Mouse (Mus musculus): Measurements from ENCODE around the gene Sec14l2. TPM values are rescaled to one million over a fixed set of nuclear protein-coding genes. Genes with fewer than 3 reads are reported as not detected.
"Not testable (repeated sequence)": the region's sequence is repeated elsewhere in the genome, so short reads cannot be mapped to it uniquely, and the experiment has no call there.

The Sec14l2 gene
- polyA plus RNA-seq, 1 experiment: 0.42 TPM

- no peaks in the 10 kb centered on the region for H3K36me3 ChIP-seq (ENCODE audit: control insufficient read depth, insufficient read depth, low read length)
- TF ChIP-seq CTCF (IDR thresholded peaks at IDR 0.05; ENCODE audit: borderline replicate concordance, control insufficient read depth, extremely low read depth, insufficient read depth, low read length, poor library complexity) (no peak), POLR2A (IDR thresholded peaks at IDR 0.05; ENCODE audit: control insufficient read depth, extremely low read depth, insufficient read depth, low read length, poor library complexity) (no peak)
- no peak overlapping the region for H3K4me3 ChIP-seq (ENCODE audit: control insufficient read depth, insufficient read depth, low read length)
- DNase-seq: no peak
- 37% methylated on average over 5 of the region's 5 CpGs for WGBS
- H3K27ac ChIP-seq (ENCODE audit: control insufficient read depth, insufficient read depth, low read length): no peak overlapping the region
- peaks cover 13% of the 10 kb centered on the region for H3K4me1 ChIP-seq (replicated peaks; ENCODE audit: control insufficient read depth, insufficient read depth, low read length)
- peaks cover 8% of the 10 kb centered on the region; the same call in 1 of the 2 replicates for H3K27me3 ChIP-seq (ENCODE audit: control insufficient read depth, insufficient read depth, low read length)
Observed at GRCm38 (mm10) chr11:4119635-4120034, 3.6 kb downstream of the Sec14l2 start.

- Histone ChIP-seq H3K4me3 (ENCODE audit: control insufficient read depth, insufficient read depth, low read length) (peak overlapping the region; percentile 4; the same call in 1 of the 2 replicates), H3K27ac (ENCODE audit: control insufficient read depth, insufficient read depth, low read length) (no peak overlapping the region), H3K27me3 (ENCODE audit: control insufficient read depth, insufficient read depth, low read length) (peaks cover 8% of the 10 kb centered on the region; the same call in 1 of the 2 replicates), H3K36me3 (ENCODE audit: control insufficient read depth, insufficient read depth, low read length) (no peaks in the 10 kb centered on the region), H3K4me1 (replicated peaks; ENCODE audit: control insufficient read depth, insufficient read depth, low read length) (peaks cover 10% of the 10 kb centered on the region)
- DNase-seq: peak; percentile 9
- TF ChIP-seq POLR2A (IDR thresholded peaks at IDR 0.05; ENCODE audit: control insufficient read depth, extremely low read depth, insufficient read depth, low read length, poor library complexity) (no peak), CTCF (IDR thresholded peaks at IDR 0.05; ENCODE audit: borderline replicate concordance, control insufficient read depth, extremely low read depth, insufficient read depth, low read length, poor library complexity) (no peak)
- WGBS: 3% methylated on average over 41 of the region's 41 CpGs
Observed at GRCm38 (mm10) chr11:4118081-4118921, 4.9 kb downstream of the Sec14l2 start.

GRCm38 (mm10) chr11:4117372-4118071, 5.7 kb downstream of the Sec14l2 start:
- no peak for DNase-seq
- H3K4me1 ChIP-seq (replicated peaks; ENCODE audit: control insufficient read depth, insufficient read depth, low read length): peaks cover 4% of the 10 kb centered on the region; the same call in 1 of the 2 replicates
- no peak overlapping the region for H3K27ac ChIP-seq (ENCODE audit: control insufficient read depth, insufficient read depth, low read length)
- TF ChIP-seq POLR2A (IDR thresholded peaks at IDR 0.05; ENCODE audit: control insufficient read depth, extremely low read depth, insufficient read depth, low read length, poor library complexity): no peak
- TF ChIP-seq CTCF (IDR thresholded peaks at IDR 0.05; ENCODE audit: borderline replicate concordance, control insufficient read depth, extremely low read depth, insufficient read depth, low read length, poor library complexity): no peak
- peaks cover 8% of the 10 kb centered on the region; the same call in 1 of the 2 replicates for H3K27me3 ChIP-seq (ENCODE audit: control insufficient read depth, insufficient read depth, low read length)
- no peak overlapping the region for H3K4me3 ChIP-seq (ENCODE audit: control insufficient read depth, insufficient read depth, low read length)
- WGBS: 27% methylated on average over 3 of the region's 3 CpGs
- H3K36me3 ChIP-seq (ENCODE audit: control insufficient read depth, insufficient read depth, low read length): no peaks in the 10 kb centered on the region

GRCm38 (mm10) chr11:4116458-4117141, 6.6 kb downstream of the Sec14l2 start:
- Histone ChIP-seq H3K27me3 (ENCODE audit: control insufficient read depth, insufficient read depth, low read length) (peaks cover 8% of the 10 kb centered on the region; the same call in 1 of the 2 replicates), H3K4me3 (ENCODE audit: control insufficient read depth, insufficient read depth, low read length) (no peak overlapping the region), H3K27ac (ENCODE audit: control insufficient read depth, insufficient read depth, low read length) (no peak overlapping the region), H3K4me1 (replicated peaks; ENCODE audit: control insufficient read depth, insufficient read depth, low read length) (peaks cover 4% of the 10 kb centered on the region; the same call in 1 of the 2 replicates), H3K36me3 (ENCODE audit: control insufficient read depth, insufficient read depth, low read length) (no peaks in the 10 kb centered on the region)
- whole genome bisulfite sequencing: 57% methylated on average over 11 of the region's 11 CpGs
- DNase-seq: no peak
- TF ChIP-seq POLR2A (IDR thresholded peaks at IDR 0.05; ENCODE audit: control insufficient read depth, extremely low read depth, insufficient read depth, low read length, poor library complexity) (no peak), CTCF (IDR thresholded peaks at IDR 0.05; ENCODE audit: borderline replicate concordance, control insufficient read depth, extremely low read depth, insufficient read depth, low read length, poor library complexity) (no peak)

GRCm38 (mm10) chr11:4115407-4115806, 7.8 kb downstream of the Sec14l2 start:
- H3K4me1 ChIP-seq (replicated peaks; ENCODE audit: control insufficient read depth, insufficient read depth, low read length): peaks cover 4% of the 10 kb centered on the region; the same call in 1 of the 2 replicates
- H3K36me3 ChIP-seq (ENCODE audit: control insufficient read depth, insufficient read depth, low read length): no peaks in the 10 kb centered on the region
- H3K27ac ChIP-seq (ENCODE audit: control insufficient read depth, insufficient read depth, low read length): no peak overlapping the region
- no peak for DNase-seq
- no peak overlapping the region for H3K4me3 ChIP-seq (ENCODE audit: control insufficient read depth, insufficient read depth, low read length)
- TF ChIP-seq POLR2A (IDR thresholded peaks at IDR 0.05; ENCODE audit: control insufficient read depth, extremely low read depth, insufficient read depth, low read length, poor library complexity) (no peak), CTCF (IDR thresholded peaks at IDR 0.05; ENCODE audit: borderline replicate concordance, control insufficient read depth, extremely low read depth, insufficient read depth, low read length, poor library complexity) (no peak)
- WGBS: 97% methylated on average over 4 of the region's 4 CpGs
- H3K27me3 ChIP-seq (ENCODE audit: control insufficient read depth, insufficient read depth, low read length): peaks cover 8% of the 10 kb centered on the region; the same call in 1 of the 2 replicates

GRCm38 (mm10) chr11:4114541-4114940, 8.7 kb downstream of the Sec14l2 start:
- 89% methylated on average over 6 of the region's 6 CpGs for WGBS
- not testable (repeated sequence) for H3K36me3 ChIP-seq (ENCODE audit: control insufficient read depth, insufficient read depth, low read length); DNase-seq; H3K4me1 ChIP-seq (replicated peaks; ENCODE audit: control insufficient read depth, insufficient read depth, low read length); H3K27me3 ChIP-seq (ENCODE audit: control insufficient read depth, insufficient read depth, low read length); H3K27ac ChIP-seq (ENCODE audit: control insufficient read depth, insufficient read depth, low read length); H3K4me3 ChIP-seq (ENCODE audit: control insufficient read depth, insufficient read depth, low read length)

Data from thymus, adult 2 months (tissue).